Mouse (Mus musculus) bone marrow macrophage, adult 2 months (primary cell): ENCODE measurements at regions not wholly inside any gene's neighbourhood (a gene's known extent, or its start where the extent isn't known, plus 50 kb on each side); places are given as distances from the start of the nearest gene placed in this dataset.

Experiments used
- H3K27ac ChIP-seq: 2 replicates; pipeline ENCODE4 v1.5.1; 2012; ENCODE audit warnings: low read depth, low read length; ENCODE audit not compliant: insufficient read depth
- H3K4me1 ChIP-seq: 2 replicates; pipeline ENCODE4 v1.6.1; 2012; ENCODE audit warnings: low read length; ENCODE audit not compliant: control insufficient read depth, insufficient read depth
- H3K4me3 ChIP-seq: 2 replicates; pipeline ENCODE4 v1.5.1; 2012; ENCODE audit warnings: mild to moderate bottlenecking, low read length, moderate library complexity; ENCODE audit not compliant: insufficient read depth
- CTCF ChIP-seq: IDR thresholded peaks from 2 replicates; pipeline ENCODE4 v1.5.1; 2012; ENCODE audit warnings: low read depth, mild to moderate bottlenecking, low read length, moderate library complexity
- POLR2A ChIP-seq: IDR thresholded peaks from 2 replicates; pipeline ENCODE4 v1.6.1; 2012; ENCODE audit warnings: mild to moderate bottlenecking, low read depth, low read length, borderline replicate concordance

GRCm38 (mm10) chr7:37307191-37307590, 466.2 kb downstream of the Zfp536 start:
- H3K4me3 ChIP-seq = no peak overlapping the region
- TF ChIP-seq POLR2A = no peak
- no peak for TF ChIP-seq CTCF
- no peaks in the 10 kb centered on the region for H3K4me1 ChIP-seq
- H3K27ac ChIP-seq = no peak overlapping the region

DNA sequence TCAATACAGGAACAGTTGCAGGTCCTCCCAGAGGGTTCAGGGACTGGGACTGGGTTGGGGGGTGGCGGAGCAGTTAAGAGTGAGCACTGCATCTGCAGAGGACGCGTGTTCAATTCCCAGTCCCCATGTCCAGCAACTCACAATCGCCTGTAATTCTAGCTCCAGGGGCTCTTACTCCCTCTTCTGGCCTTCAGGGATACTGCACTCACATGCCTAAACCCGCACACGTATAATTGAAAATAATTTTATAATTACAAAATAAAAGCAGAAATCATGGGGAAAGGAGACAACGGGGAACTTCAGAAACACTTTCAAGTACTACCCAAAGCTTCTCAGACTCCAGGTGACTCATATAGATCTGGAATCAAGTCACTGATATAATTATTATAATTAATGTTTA, 448.8 kb downstream of the Zfp536 start:
- Histone ChIP-seq H3K4me1 (peaks cover 8% of the 10 kb centered on the region), H3K4me3 (no peak overlapping the region), H3K27ac (no peak overlapping the region)
- TF ChIP-seq CTCF (no peak), POLR2A (no peak)

DNA sequence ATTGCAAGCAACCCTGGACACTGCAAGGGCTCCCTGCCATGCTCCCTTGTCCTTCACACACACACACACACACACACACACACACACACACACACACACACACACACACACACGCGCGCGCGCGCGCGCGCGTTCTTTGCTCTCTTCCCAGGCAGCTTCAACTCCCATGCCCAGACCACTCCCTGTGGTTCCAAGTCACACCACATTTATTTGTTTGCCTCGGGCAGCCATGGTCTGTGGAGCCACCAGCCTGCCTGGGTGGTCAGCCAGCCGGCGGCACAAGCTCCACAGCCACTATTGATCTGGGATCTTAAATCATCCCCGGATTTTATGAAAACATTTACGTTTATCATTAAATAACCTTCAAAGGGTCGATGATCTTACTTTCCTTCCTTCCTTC, 440.0 kb downstream of the Zfp536 start:
- Histone ChIP-seq H3K4me3 (no peak overlapping the region), H3K4me1 (no peaks in the 10 kb centered on the region), H3K27ac (no peak overlapping the region)
- TF ChIP-seq POLR2A (no peak), CTCF (no peak)

GRCm38 (mm10) chr7:37335212-37335611, 438.2 kb downstream of the Zfp536 start:
- Histone ChIP-seq H3K27ac (no peak overlapping the region), H3K4me3 (no peak overlapping the region), H3K4me1 (no peaks in the 10 kb centered on the region)
- TF ChIP-seq CTCF (no peak), POLR2A (no peak)

- Histone ChIP-seq H3K4me1 (no peaks in the 10 kb centered on the region), H3K27ac (no peak overlapping the region), H3K4me3 (no peak overlapping the region)
- TF ChIP-seq POLR2A = no peak
Observed at GRCm38 (mm10) chr7:37336171-37336850, 437.1 kb downstream of the Zfp536 start.

GRCm38 (mm10) chr7:37336851-37337531, 436.4 kb downstream of the Zfp536 start:
- no peaks in the 10 kb centered on the region for H3K4me1 ChIP-seq
- no peak overlapping the region for H3K27ac ChIP-seq
- TF ChIP-seq CTCF (no peak), POLR2A (no peak)
- peak overlapping the region; percentile 14; the same call in 1 of the 2 replicates for H3K4me3 ChIP-seq

DNA sequence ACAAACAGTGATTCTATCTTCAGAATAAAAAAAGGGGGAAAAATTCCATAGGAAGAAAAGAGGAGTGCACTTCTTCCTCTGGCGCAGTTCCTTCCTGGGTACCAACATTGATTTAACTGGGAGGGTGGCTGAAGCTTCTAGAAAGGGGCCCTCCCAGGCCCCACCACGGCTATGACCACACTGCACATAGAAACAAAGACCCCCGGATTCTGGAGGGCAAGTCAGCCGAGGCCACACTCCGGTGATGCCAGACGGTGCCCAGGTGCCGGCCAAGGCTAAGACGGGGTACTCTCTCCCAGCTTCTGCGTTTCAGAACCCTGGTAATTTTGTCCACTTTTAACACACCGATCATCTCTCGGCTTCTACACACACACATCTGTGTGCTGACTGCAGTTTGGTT, 435.8 kb downstream of the Zfp536 start:
- H3K4me1 ChIP-seq = no peaks in the 10 kb centered on the region
- no peak overlapping the region for H3K27ac ChIP-seq
- H3K4me3 ChIP-seq = no peak overlapping the region
- TF ChIP-seq POLR2A = no peak
- no peak for TF ChIP-seq CTCF

DNA sequence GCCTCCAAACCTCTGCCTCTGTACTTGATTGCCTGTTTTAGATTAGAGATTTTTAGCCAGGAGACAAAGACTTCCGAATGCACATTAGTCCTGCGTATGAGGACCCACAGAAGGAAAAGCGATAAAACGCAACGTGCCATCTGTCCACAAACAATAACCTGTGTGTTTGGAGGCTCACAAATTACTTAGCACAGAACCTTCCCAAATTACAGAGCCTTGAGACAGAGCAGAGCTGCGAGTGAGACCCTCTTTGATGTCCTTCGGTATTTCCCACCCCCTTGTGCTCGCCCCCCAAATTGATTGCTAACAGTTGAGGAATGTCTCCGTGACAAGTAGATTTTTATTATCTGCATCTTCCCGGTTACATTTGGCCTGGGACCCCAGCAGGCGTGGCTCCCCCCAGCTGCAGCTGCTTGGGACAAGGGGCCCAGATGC, 435.4 kb downstream of the Zfp536 start:
- Histone ChIP-seq H3K4me3 (no peak overlapping the region), H3K4me1 (no peaks in the 10 kb centered on the region), H3K27ac (no peak overlapping the region)
- no peak for TF ChIP-seq CTCF
- TF ChIP-seq POLR2A = no peak

DNA sequence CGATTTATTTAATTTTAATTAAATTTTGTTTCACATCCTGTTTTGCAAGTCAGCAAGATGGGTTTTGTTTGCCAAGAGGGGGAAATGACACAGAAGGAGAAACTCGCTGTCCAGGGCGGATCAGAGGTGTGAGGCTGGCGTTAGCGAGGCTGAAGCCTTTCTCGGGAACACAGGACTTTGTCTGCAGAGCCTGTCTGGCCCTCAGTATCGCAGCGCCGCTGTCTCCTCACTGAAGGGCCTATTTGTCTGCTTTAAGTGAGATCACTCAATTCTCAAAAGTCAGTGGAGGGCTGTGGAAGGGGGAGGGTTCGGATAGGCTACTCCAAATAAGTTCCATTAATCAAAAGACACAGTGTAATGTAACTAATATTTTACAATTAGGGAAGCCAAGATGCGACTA, 430.8 kb downstream of the Zfp536 start:
- Histone ChIP-seq H3K4me3 (no peak overlapping the region), H3K27ac (no peak overlapping the region), H3K4me1 (no peaks in the 10 kb centered on the region)
- no peak for TF ChIP-seq CTCF
- no peak for TF ChIP-seq POLR2A

- no peak overlapping the region for H3K27ac ChIP-seq
- no peak overlapping the region for H3K4me3 ChIP-seq
- TF ChIP-seq POLR2A (no peak), CTCF (no peak)
Observed at GRCm38 (mm10) chr7:37343021-37343593, 430.3 kb downstream of the Zfp536 start.

More at GRCm38 (mm10) chr7:37343021-37343593, 430.3 kb downstream of the Zfp536 start:
- H3K4me1 ChIP-seq = no peaks in the 10 kb centered on the region
